Mouse (Mus musculus) heart, embryonic 14.5 days (tissue): Measurements from ENCODE around the gene Rpp25l. TPM values are rescaled to one million over a fixed set of nuclear protein-coding genes. Genes with fewer than 3 reads are reported as not detected.

Source experiments
- ATAC-seq: fragments of 200-750 bp; cut with Nextera tagmentation; 2 replicates; pipeline ENCODE4 v1.8.0; 2017; ENCODE audit warnings: low read depth, moderate TSS enrichment; ENCODE audit not compliant: insufficient number of reproducible peaks, insufficient read depth, low FRiP score
- H3K27ac ChIP-seq, 2 experiments: fragments of 200-500 bp in 1 of 2; fragments of 300-500 bp in 1 of 2; sonication (generic) in 1 of 2; replicated peaks in 1 of 2; 2 replicates each; pipeline ENCODE4 v1.5.1; 2012 to 2014; ENCODE audit warnings: low read depth in 2 of 2, low read length in 2 of 2, control low read depth in 1 of 2, mild to moderate bottlenecking in 1 of 2, mixed read lengths in 1 of 2; ENCODE audit not compliant: control insufficient read depth in 1 of 2, insufficient read depth in 1 of 2
- H3K27me3 ChIP-seq: fragments of 300-500 bp; sonication (generic); 2 replicates; pipeline ENCODE4 v1.6.1; 2014; ENCODE audit warnings: mild to moderate bottlenecking, low read length, control low read depth; ENCODE audit not compliant: control insufficient read depth, insufficient read depth
- H3K36me3 ChIP-seq: fragments of 300-500 bp; sonication (generic); 2 replicates; pipeline ENCODE4 v1.6.1; 2014; ENCODE audit warnings: mild to moderate bottlenecking, control low read depth, low read length, mixed read lengths; ENCODE audit not compliant: control insufficient read depth, insufficient read depth
- H3K4me1 ChIP-seq, 2 experiments: fragments of 200-500 bp in 1 of 2; fragments of 300-500 bp in 1 of 2; sonication (generic) in 1 of 2; 2 replicates each; pipeline ENCODE4 v1.6.1; 2012 to 2014; ENCODE audit warnings: low read length in 2 of 2, control low read depth in 1 of 2, mixed read lengths in 1 of 2; ENCODE audit not compliant: control insufficient read depth in 2 of 2, insufficient read depth in 2 of 2
- H3K4me2 ChIP-seq: fragments of 300-500 bp; sonication (generic); 2 replicates; pipeline ENCODE4 v1.6.1; 2014; ENCODE audit warnings: mild to moderate bottlenecking, low read length
- H3K4me3 ChIP-seq, 2 experiments: fragments of 200-500 bp in 1 of 2; fragments of 300-500 bp in 1 of 2; sonication (generic) in 1 of 2; 2 replicates each; pipeline ENCODE4 v1.5.1; 2012 to 2014; ENCODE audit warnings: low read length in 2 of 2, mild to moderate bottlenecking in 2 of 2, control low read depth in 1 of 2, low read depth in 1 of 2, moderate library complexity in 1 of 2; ENCODE audit not compliant: control insufficient read depth in 1 of 2, insufficient read depth in 1 of 2
- H3K9ac ChIP-seq: fragments of 300-500 bp; sonication (generic); 2 replicates; pipeline ENCODE4 v1.6.1; 2014; ENCODE audit warnings: mild to moderate bottlenecking, low read length
- H3K9me3 ChIP-seq: fragments of 300-500 bp; sonication (generic); 2 replicates; pipeline ENCODE4 v1.6.1; 2016; ENCODE audit warnings: low read length, control low read depth; ENCODE audit not compliant: control insufficient read depth
- WGBS: fragments of 180-500 bp; shearing (Covaris S2); extraction: QIAGEN DNeasy Blood & Tissue Kit; methylation state at CpG from one replicate; pipeline ENCODE4 v1.1.7; 2014; 5-methylcytosine and 5-hydroxymethylcytosine counted together
- polyA plus RNA-seq: library from polyadenylated mRNA; unstranded; fragments of >200 nt; fragmentation: Nextera tagmentation; extraction: Ambion mirVana; gene quantifications from 2 replicates; pipeline ENCODE4 v1.2.1, GENCODE M21; 2014

Rpp25l gene
- polyA plus RNA-seq, 1 experiment from 2014 or later = 48.6 TPM

- H3K9ac ChIP-seq = peak within 1 kb of the TSS; percentile 46
- WGBS = 3% methylated on average over 46 of the region's 50 CpGs
- no peak within 1 kb of the TSS for H3K27ac ChIP-seq
- H3K4me2 ChIP-seq = peak within 1 kb of the TSS; percentile 78
- H3K4me1 ChIP-seq = peaks cover 0 to 8% of the 10 kb centered on the region in 2 experiments; a peak in 1 of 4 replicates
- H3K9me3 ChIP-seq = no peaks in the 10 kb centered on the region; the same call in 1 of the 2 replicates
- H3K4me3 ChIP-seq = peak within 1 kb of the TSS; percentile 30 to 41
- H3K27me3 ChIP-seq = peaks cover 72% of the 10 kb centered on the region
- no peak for ATAC-seq
- H3K36me3 ChIP-seq = no peaks in the 10 kb centered on the region
Measured at GRCm38 (mm10) chr4:41731052-41731765, 17.9 kb upstream of the Rpp25l start, which contains the start of gene Arid3c. Arid3c (minus strand) TSS chr4:41731142.

- H3K9ac ChIP-seq = no peak overlapping the region
- H3K27me3 ChIP-seq = peaks cover 82% of the 10 kb centered on the region
- peaks cover 0 to 13% of the 10 kb centered on the region in 2 experiments; a peak in 2 of 4 replicates for H3K4me1 ChIP-seq
- no peak overlapping the region for H3K4me2 ChIP-seq
- no peak overlapping the region for H3K27ac ChIP-seq
- no peak for ATAC-seq
- H3K4me3 ChIP-seq = no peak overlapping the region
- no peaks in the 10 kb centered on the region for H3K36me3 ChIP-seq
- 18% methylated on average over 20 of the region's 20 CpGs for WGBS
- no peaks in the 10 kb centered on the region for H3K9me3 ChIP-seq
Measured at GRCm38 (mm10) chr4:41726826-41727621, 13.7 kb upstream of the Rpp25l start.

GRCm38 (mm10) chr4:41722918-41723351 is 9.6 kb upstream of the Rpp25l start, which contains the start of gene Dctn3:
Dctn3 (minus strand) TSS chr4:41723170.
- Histone ChIP-seq H3K4me3 (peak within 1 kb of the TSS; percentile 65 to 94), H3K36me3 (peaks cover 28% of the 10 kb centered on the region), H3K9ac (peak within 1 kb of the TSS; percentile 82), H3K4me2 (peak within 1 kb of the TSS; percentile 68), H3K9me3 (no peaks in the 10 kb centered on the region), H3K4me1 (peaks cover 0 to 8% of the 10 kb centered on the region in 2 experiments; a peak in 2 of 4 replicates), H3K27me3 (peaks cover 45% of the 10 kb centered on the region), H3K27ac (no peak within 1 kb of the TSS)
- peak; percentile 86 for ATAC-seq
- under 1% methylated on average over 27 of the region's 27 CpGs for WGBS

GRCm38 (mm10) chr4:41716834-41717233 is 3.5 kb upstream of the Rpp25l start:
- peaks cover 13 to 15% of the 10 kb centered on the region in 2 experiments for H3K4me1 ChIP-seq
- no peak overlapping the region for H3K4me2 ChIP-seq
- H3K4me3 ChIP-seq = no peak overlapping the region
- H3K36me3 ChIP-seq = peaks cover 50% of the 10 kb centered on the region
- no peak overlapping the region for H3K9ac ChIP-seq
- H3K27ac ChIP-seq = no peak overlapping the region
- ATAC-seq = no peak
- H3K9me3 ChIP-seq = no peaks in the 10 kb centered on the region
- WGBS = 51% methylated on average over 6 of the region's 6 CpGs
- H3K27me3 ChIP-seq = no peaks in the 10 kb centered on the region

- no peak overlapping the region for H3K27ac ChIP-seq
- H3K9ac ChIP-seq = no peak overlapping the region
- no peak overlapping the region for H3K4me2 ChIP-seq
- H3K27me3 ChIP-seq = no peaks in the 10 kb centered on the region
- no peak overlapping the region for H3K4me3 ChIP-seq
- peaks cover 17% of the 10 kb centered on the region in 2 experiments for H3K4me1 ChIP-seq
- no peak for ATAC-seq
- H3K9me3 ChIP-seq = no peaks in the 10 kb centered on the region
- 85% methylated on average over 5 of the region's 5 CpGs for WGBS
- peaks cover 60% of the 10 kb centered on the region for H3K36me3 ChIP-seq
Measured at GRCm38 (mm10) chr4:41715596-41715995, 2.3 kb upstream of the Rpp25l start.

GRCm38 (mm10) chr4:41715082-41715481 is 1.7 kb upstream of the Rpp25l start:
- no peak overlapping the region for H3K4me3 ChIP-seq
- WGBS = 72% methylated on average over 8 of the region's 8 CpGs
- H3K4me2 ChIP-seq = no peak overlapping the region
- H3K27me3 ChIP-seq = no peaks in the 10 kb centered on the region
- no peak for ATAC-seq
- H3K9ac ChIP-seq = no peak overlapping the region
- H3K9me3 ChIP-seq = no peaks in the 10 kb centered on the region
- no peak overlapping the region for H3K27ac ChIP-seq
- H3K36me3 ChIP-seq = peaks cover 55% of the 10 kb centered on the region
- peaks cover 17% of the 10 kb centered on the region in 2 experiments for H3K4me1 ChIP-seq

- H3K36me3 ChIP-seq = peaks cover 47% of the 10 kb centered on the region
- H3K4me2 ChIP-seq = peak overlapping the region; percentile 95
- no peaks in the 10 kb centered on the region for H3K27me3 ChIP-seq
- 22% methylated on average over 8 of the region's 8 CpGs for WGBS
- H3K4me3 ChIP-seq = peak overlapping the region in 1 of 2 experiments; percentile 95; a peak in 2 of 4 replicates
- H3K4me1 ChIP-seq = peaks cover 17% of the 10 kb centered on the region in 2 experiments
- no peak overlapping the region; the same call in 1 of the 2 replicates for H3K9ac ChIP-seq
- H3K27ac ChIP-seq = no peak overlapping the region
- ATAC-seq = no peak
- H3K9me3 ChIP-seq = no peaks in the 10 kb centered on the region
Measured at GRCm38 (mm10) chr4:41714276-41714675, 942 bp upstream of the Rpp25l start.
